8 mouse cellular contexts compared by ENCODE assay signal in genomic region chr1:193272137-193272915, GRCm38 (mm10). TPM values are rescaled to one million over a fixed set of nuclear protein-coding genes. Genes with fewer than 3 reads are reported as not detected.
DNase-seq lines count a peak whose midpoint lies in the region; ATAC-seq lines count a peak whose summit lies in the region.

No protein-coding gene starts in this region.

- no peaks in the 10 kb centered on the region for H3K36me3 ChIP-seq in heart, embryonic 13.5 days

- DNase-seq in 3134 (ENCODE audit: extremely low read depth, insufficient read length, low spot score) (peak; percentile 75), ES-CJ7 (ENCODE audit: low read depth, low spot score) (peak; percentile 45)
- DNase-seq in embryo, embryonic 10.5 days (ENCODE audit: low spot score), result peak; percentile 47
- DNase-seq in kidney, postnatal 14 days, result peak; percentile 43
- DNase-seq in lung, postnatal 14 days, result peak; percentile 22
- DNase-seq in skeletal muscle tissue, adult 2 months (ENCODE audit: low read depth, low spot score), result peak; percentile 34
- DNase-seq in urinary bladder, postnatal 14 days (ENCODE audit: low spot score), result no peak

- ATAC-seq in heart, embryonic 13.5 days (ENCODE audit: extremely low read depth, insufficient number of reproducible peaks, low FRiP score, low TSS enrichment), result peak; percentile 24; the same call in 1 of the 2 replicates

- peaks cover 24% of the 10 kb centered on the region for H3K4me1 ChIP-seq in heart, embryonic 13.5 days

- peak overlapping the region; percentile 80 for H3K4me2 ChIP-seq in heart, embryonic 13.5 days

- 16% methylated on average over 24 of the region's 24 CpGs for WGBS in heart, embryonic 13.5 days

- no peaks in the 10 kb centered on the region for H3K9me3 ChIP-seq in heart, embryonic 13.5 days

- H3K27ac ChIP-seq in heart, embryonic 13.5 days (replicated peaks), result peak overlapping the region; percentile 97

- peak overlapping the region; percentile 63 for H3K4me3 ChIP-seq in heart, embryonic 13.5 days

- H3K9ac ChIP-seq in heart, embryonic 13.5 days, result peak overlapping the region; percentile 94

- no peaks in the 10 kb centered on the region for H3K27me3 ChIP-seq in heart, embryonic 13.5 days (replicated peaks)

RNA-seq across cellular contexts. Expression of gene G0s2, which starts 0.7 kb away (rescaled TPM):
- 50.8 and 60.1 TPM in 2 replicates for polyA plus RNA-seq in heart, embryonic 13.5 days (2015; fragmentation: Nextera tagmentation; extraction: Ambion mirVana)

RNA-seq across cellular contexts. Expression of gene Hsd11b1, which starts 8.5 kb away (rescaled TPM):
- 1.3 and 1.9 TPM in 2 replicates for polyA plus RNA-seq in heart, embryonic 13.5 days (2015; fragmentation: Nextera tagmentation; extraction: Ambion mirVana)
